8 mouse cellular contexts compared by ENCODE assay signal in genomic region chr17:14904637-14905265, GRCm38 (mm10). TPM values are rescaled to one million over a fixed set of nuclear protein-coding genes. Genes with fewer than 3 reads are reported as not detected.
DNase-seq lines count a peak whose midpoint lies in the region; ATAC-seq and TF ChIP-seq lines count a peak whose summit lies in the region.

No protein-coding gene starts in this region.

- H3K36me3 ChIP-seq in kidney, embryonic 14.5 days (ENCODE audit: control insufficient read depth, insufficient read depth, low read length), result no peaks in the 10 kb centered on the region
- H3K36me3 ChIP-seq in limb, embryonic 11.5 days (ENCODE audit: control insufficient read depth, insufficient read depth, low read length), result no peaks in the 10 kb centered on the region
- no peaks in the 10 kb centered on the region for H3K36me3 ChIP-seq in midbrain, postnatal 0 days (ENCODE audit: insufficient read depth, low read length)

- TF ChIP-seq CTCF in midbrain, postnatal 0 days (IDR thresholded peaks at IDR 0.05), result peak; percentile 99

- H3K9me3 ChIP-seq in kidney, embryonic 14.5 days (ENCODE audit: control insufficient read depth, low read length), result no peaks in the 10 kb centered on the region
- no peaks in the 10 kb centered on the region for H3K9me3 ChIP-seq in limb, embryonic 11.5 days (ENCODE audit: control insufficient read depth, low read length)
- no peaks in the 10 kb centered on the region for H3K9me3 ChIP-seq in midbrain, postnatal 0 days (ENCODE audit: low read length)

- no peaks in the 10 kb centered on the region for H3K27me3 ChIP-seq in kidney, embryonic 14.5 days (ENCODE audit: control insufficient read depth, insufficient read depth, low read length)
- no peaks in the 10 kb centered on the region for H3K27me3 ChIP-seq in limb, embryonic 11.5 days (ENCODE audit: control insufficient read depth, insufficient read depth, low read length)
- H3K27me3 ChIP-seq in midbrain, postnatal 0 days (ENCODE audit: insufficient read depth, low read length), result no peaks in the 10 kb centered on the region

- H3K4me1 ChIP-seq in kidney, embryonic 14.5 days (ENCODE audit: control insufficient read depth, insufficient read depth, low read length), result no peaks in the 10 kb centered on the region
- no peaks in the 10 kb centered on the region for H3K4me1 ChIP-seq in limb, embryonic 11.5 days (ENCODE audit: control insufficient read depth, insufficient read depth, low read length)
- no peaks in the 10 kb centered on the region for H3K4me1 ChIP-seq in midbrain, postnatal 0 days (ENCODE audit: insufficient read depth, low read length)

- peak; percentile 62 for ATAC-seq in CD4-positive, CD25-positive, alpha-beta regulatory T cell, adult 4 months
- ATAC-seq in granulocyte monocyte progenitor cell, adult 5-6 weeks (replicated peaks; ENCODE audit: poor library complexity, severe bottlenecking), result peak; percentile 58
- peak; percentile 30; the same call in 1 of the 2 replicates for ATAC-seq in kidney, embryonic 14.5 days (ENCODE audit: low FRiP score, low TSS enrichment)
- ATAC-seq in limb, embryonic 11.5 days (ENCODE audit: insufficient number of reproducible peaks, low FRiP score, low TSS enrichment, low read depth), result no peak
- peak; percentile 72 for ATAC-seq in midbrain, postnatal 0 days (ENCODE audit: low FRiP score)

- WGBS in kidney, embryonic 14.5 days, result 53% methylated on average over 7 of the region's 7 CpGs
- WGBS in limb, embryonic 11.5 days, result 57% methylated on average over 7 of the region's 7 CpGs
- whole genome bisulfite sequencing in midbrain, postnatal 0 days, result 54% methylated on average over 7 of the region's 7 CpGs

- no peak overlapping the region for H3K4me3 ChIP-seq in kidney, embryonic 14.5 days (ENCODE audit: low read length)
- H3K4me3 ChIP-seq in limb, embryonic 11.5 days (ENCODE audit: low read depth, low read length), result no peak overlapping the region
- no peak overlapping the region for H3K4me3 ChIP-seq in midbrain, postnatal 0 days (ENCODE audit: low read depth, low read length)

- no peak overlapping the region for H3K4me2 ChIP-seq in kidney, embryonic 14.5 days (replicated peaks; ENCODE audit: low read depth, low read length)
- H3K4me2 ChIP-seq in limb, embryonic 11.5 days (ENCODE audit: low read depth, severe bottlenecking), result no peak overlapping the region
- no peak overlapping the region for H3K4me2 ChIP-seq in midbrain, postnatal 0 days (ENCODE audit: low read depth, low read length, poor library complexity, severe bottlenecking)

- H3K9ac ChIP-seq in kidney, embryonic 14.5 days (ENCODE audit: low read depth, low read length), result no peak overlapping the region
- H3K9ac ChIP-seq in limb, embryonic 11.5 days (ENCODE audit: low read length), result no peak overlapping the region
- no peak overlapping the region for H3K9ac ChIP-seq in midbrain, postnatal 0 days (replicated peaks; ENCODE audit: low read length, poor library complexity, severe bottlenecking)

- no peak overlapping the region for H3K27ac ChIP-seq in kidney, embryonic 14.5 days (ENCODE audit: low read depth, low read length)
- H3K27ac ChIP-seq in limb, embryonic 11.5 days (replicated peaks; ENCODE audit: low read depth, low read length), result no peak overlapping the region
- H3K27ac ChIP-seq in midbrain, postnatal 0 days (ENCODE audit: low read depth, low read length), result no peak overlapping the region

- peak; percentile 60 to 62 for DNase-seq in adrenal gland, adult 18-20 months (ENCODE audit: low spot score in 2 of 2)
- DNase-seq in embryo, embryonic 9.5 days (ENCODE audit: extremely low spot score), result peak; percentile 69
- peak; percentile 87 for DNase-seq in limb, embryonic 11.5 days (ENCODE audit: low spot score)
- peak; percentile 87 for DNase-seq in midbrain, postnatal 0 days (ENCODE audit: low spot score)
- DNase-seq in thymus, postnatal 14 days, result peak; percentile 85

RNA-seq across cellular contexts. Expression of gene Wdr27, which starts 38.2 kb away (rescaled TPM):
- polyA plus RNA-seq in CD4-positive, CD25-positive, alpha-beta regulatory T cell, adult 4 months (2017; shearing (Covaris generic)), result 1 to 10 TPM in 1 of 2 experiments, not detected in 1; 1.9 TPM
- 1 to 10 TPM; 1.9 to 3.5 TPM for total RNA-seq in adrenal gland, adult 18-20 months (2021)
- not detected in 2 replicates for total RNA-seq in granulocyte monocyte progenitor cell, adult 5-6 weeks (2014; fragmentation: Nextera tagmentation)
- total RNA-seq in granulocyte monocyte progenitor cell, adult 5-6 weeks (2017), result not detected in 2 replicates
- polyA plus RNA-seq in kidney, embryonic 14.5 days (2014; fragmentation: Nextera tagmentation; extraction: Ambion mirVana), result 6.7 and 8.3 TPM in 2 replicates
- polyA plus RNA-seq in limb, embryonic 11.5 days (2014; fragmentation: Nextera tagmentation; extraction: Ambion mirVana), result 3.9 and 4.4 TPM in 2 replicates
- 1.0 and 2.8 TPM in 2 replicates for total RNA-seq in midbrain, postnatal 0 days (2014; rRNA removed)
- 10.0 and 14.6 TPM in 2 replicates for polyA plus RNA-seq in midbrain, postnatal 0 days (2015; fragmentation: Nextera tagmentation; extraction: Ambion mirVana)

RNA-seq across cellular contexts. Expression of gene 1600012H06Rik, which starts 38.2 kb away (rescaled TPM):
- polyA plus RNA-seq in CD4-positive, CD25-positive, alpha-beta regulatory T cell, adult 4 months (2017; shearing (Covaris generic)), result 10 to 100 TPM; 16.1 to 17.9 TPM
- 10 to 100 TPM; 23.8 to 34.6 TPM for total RNA-seq in adrenal gland, adult 18-20 months (2021)
- total RNA-seq in granulocyte monocyte progenitor cell, adult 5-6 weeks (2014; fragmentation: Nextera tagmentation), result 9.4 and 12.4 TPM in 2 replicates
- 9.2 and 15.6 TPM in 2 replicates for total RNA-seq in granulocyte monocyte progenitor cell, adult 5-6 weeks (2017)
- 23.3 and 31.2 TPM in 2 replicates for polyA plus RNA-seq in kidney, embryonic 14.5 days (2014; fragmentation: Nextera tagmentation; extraction: Ambion mirVana)
- polyA plus RNA-seq in limb, embryonic 11.5 days (2014; fragmentation: Nextera tagmentation; extraction: Ambion mirVana), result 24.1 and 28.8 TPM in 2 replicates
- 15.3 and 16.5 TPM in 2 replicates for total RNA-seq in midbrain, postnatal 0 days (2014; rRNA removed)
- polyA plus RNA-seq in midbrain, postnatal 0 days (2015; fragmentation: Nextera tagmentation; extraction: Ambion mirVana), result 20.2 and 21.1 TPM in 2 replicates

RNA-seq across cellular contexts. Expression of gene Phf10, which starts 56.3 kb away (rescaled TPM):
- polyA plus RNA-seq in CD4-positive, CD25-positive, alpha-beta regulatory T cell, adult 4 months (2017; shearing (Covaris generic)), result 10 to 100 TPM in 1 of 2 experiments, 1 to 10 TPM in 1; 7.3 to 12.7 TPM
- total RNA-seq in adrenal gland, adult 18-20 months (2021), result 10 to 100 TPM; 39.0 to 57.3 TPM
- 109 and 115 TPM in 2 replicates for total RNA-seq in granulocyte monocyte progenitor cell, adult 5-6 weeks (2014; fragmentation: Nextera tagmentation)
- total RNA-seq in granulocyte monocyte progenitor cell, adult 5-6 weeks (2017), result 56.3 and 73.7 TPM in 2 replicates
- polyA plus RNA-seq in kidney, embryonic 14.5 days (2014; fragmentation: Nextera tagmentation; extraction: Ambion mirVana), result 37.4 and 44.2 TPM in 2 replicates
- polyA plus RNA-seq in limb, embryonic 11.5 days (2014; fragmentation: Nextera tagmentation; extraction: Ambion mirVana), result 39.9 and 44.8 TPM in 2 replicates
- total RNA-seq in midbrain, postnatal 0 days (2014; rRNA removed), result 48.8 and 49.9 TPM in 2 replicates
- polyA plus RNA-seq in midbrain, postnatal 0 days (2015; fragmentation: Nextera tagmentation; extraction: Ambion mirVana), result 12.3 and 14.3 TPM in 2 replicates
